Mouse (Mus musculus): ENCODE results near the gene Rbpjl. TPM values are rescaled to one million over a fixed set of nuclear protein-coding genes. Genes with fewer than 3 reads are reported as not detected.
A peak's percentile ranks its signal among the peaks of the same experiment; 100 is the strongest.

Gene Rbpjl
- polyA plus RNA-seq, 1 experiment from 2014 or later: 16.1 TPM

- H3K9me3 ChIP-seq: no peaks in the 10 kb centered on the region
- 71% methylated on average over 7 of the region's 7 CpGs for WGBS
- H3K9ac ChIP-seq: no peak overlapping the region
- H3K4me3 ChIP-seq (replicated peaks): no peak overlapping the region
- H3K4me2 ChIP-seq (replicated peaks): no peak overlapping the region
- ATAC-seq: no peak
- no peaks in the 10 kb centered on the region for H3K36me3 ChIP-seq
- H3K4me1 ChIP-seq (replicated peaks): peaks cover 30% of the 10 kb centered on the region
- 0 out of 2 replicates have a peak overlapping the region, but pooled peaks have one; percentile 51 for H3K27ac ChIP-seq
- no peaks in the 10 kb centered on the region for H3K27me3 ChIP-seq (replicated peaks)
Observed at GRCm38 (mm10) chr2:164453887-164454500, 51.1 kb downstream of the Rbpjl start.

DNA sequence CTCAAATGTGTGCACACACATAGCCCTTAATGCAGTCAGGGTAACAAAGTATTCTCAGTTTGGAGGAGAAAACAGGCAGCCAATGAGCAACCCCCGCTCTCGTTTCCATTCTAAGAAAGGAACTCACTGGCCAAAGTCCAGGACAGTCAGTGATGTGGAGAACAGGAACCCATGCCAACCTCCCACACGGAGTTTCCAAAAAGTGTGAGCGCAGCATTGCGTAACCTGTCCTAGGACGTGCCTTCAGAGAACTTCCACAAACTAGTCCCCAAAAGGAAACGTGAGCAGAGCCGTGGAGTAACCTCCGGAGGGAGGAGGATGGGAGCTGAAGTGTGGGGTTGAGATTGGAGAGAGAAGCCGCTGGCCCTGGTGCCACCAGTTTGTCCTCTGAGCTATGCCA, 51.9 kb downstream of the Rbpjl start:
- no peaks in the 10 kb centered on the region for H3K36me3 ChIP-seq
- no peak overlapping the region for H3K4me3 ChIP-seq (replicated peaks)
- H3K4me1 ChIP-seq (replicated peaks): peaks cover 30% of the 10 kb centered on the region
- H3K9me3 ChIP-seq: no peaks in the 10 kb centered on the region
- peak overlapping the region; percentile 0; the same call in 1 of the 2 replicates for H3K4me2 ChIP-seq (replicated peaks)
- WGBS: 58% methylated on average over 10 of the region's 10 CpGs
- no peak overlapping the region for H3K9ac ChIP-seq
- ATAC-seq: no peak
- H3K27me3 ChIP-seq (replicated peaks): no peaks in the 10 kb centered on the region
- 0 out of 2 replicates have a peak overlapping the region, but pooled peaks have one; percentile 51 for H3K27ac ChIP-seq

DNA sequence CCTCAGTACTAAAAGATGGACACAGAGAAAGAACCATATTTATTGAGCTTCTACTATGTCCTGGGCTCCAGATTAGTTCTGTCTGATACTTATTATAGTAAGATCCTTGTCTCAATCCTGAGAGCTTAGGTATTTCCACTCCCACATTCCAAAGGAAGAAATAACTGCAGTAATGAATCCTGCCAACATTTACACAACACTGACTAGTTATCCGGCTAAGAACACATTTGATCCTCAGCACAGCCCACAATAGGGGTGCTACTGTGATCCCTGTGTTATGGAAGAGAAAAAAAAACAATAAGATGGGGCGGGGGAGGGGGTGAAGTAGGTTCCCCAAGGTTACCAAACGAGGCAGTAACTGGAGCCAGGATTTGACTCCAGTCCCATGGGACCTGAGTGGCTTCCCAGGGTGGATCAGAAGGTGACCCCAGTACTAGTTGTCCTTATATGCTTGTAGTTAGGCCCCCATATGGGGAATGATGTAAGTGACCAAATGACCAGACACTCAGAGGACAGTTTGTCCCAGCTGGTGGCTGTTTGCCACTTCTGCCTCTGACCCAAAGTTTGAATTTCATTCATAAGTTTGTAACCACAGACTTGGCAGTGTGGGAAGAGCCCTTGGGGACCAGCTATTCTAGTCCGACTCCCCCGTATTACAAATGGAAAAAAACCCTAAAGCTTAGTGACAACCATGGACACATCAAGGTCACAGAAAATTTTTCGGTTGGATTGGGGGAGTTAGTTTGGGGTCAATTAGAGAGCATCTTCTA, 52.7 kb downstream of the Rbpjl start:
- ATAC-seq: no peak
- Histone ChIP-seq H3K9ac (no peak overlapping the region), H3K36me3 (no peaks in the 10 kb centered on the region), H3K4me3 (replicated peaks) (no peak overlapping the region), H3K4me2 (replicated peaks) (0 out of 2 replicates have a peak overlapping the region, but pooled peaks have one; percentile 0), H3K27ac (peak overlapping the region; percentile 54; the same call in 1 of the 2 replicates), H3K4me1 (replicated peaks) (peaks cover 30% of the 10 kb centered on the region), H3K27me3 (replicated peaks) (no peaks in the 10 kb centered on the region), H3K9me3 (no peaks in the 10 kb centered on the region)
- 65% methylated on average over 6 of the region's 6 CpGs for WGBS

- ATAC-seq: no peak
- WGBS: 71% methylated on average over 1 of the region's 1 CpGs
- Histone ChIP-seq H3K4me1 (replicated peaks) (peaks cover 30% of the 10 kb centered on the region), H3K27me3 (replicated peaks) (no peaks in the 10 kb centered on the region), H3K9ac (0 out of 2 replicates have a peak overlapping the region, but pooled peaks have one; percentile 29), H3K4me3 (replicated peaks) (no peak overlapping the region), H3K27ac (peak overlapping the region; percentile 54), H3K4me2 (replicated peaks) (peak overlapping the region; percentile 48), H3K36me3 (no peaks in the 10 kb centered on the region), H3K9me3 (no peaks in the 10 kb centered on the region)
Observed at GRCm38 (mm10) chr2:164456413-164456812, 53.5 kb downstream of the Rbpjl start.

- peak within 1 kb of the TSS; percentile 48 for H3K4me2 ChIP-seq (replicated peaks)
- WGBS: 1% methylated on average over 7 of the region's 7 CpGs
- H3K27me3 ChIP-seq (replicated peaks): no peaks in the 10 kb centered on the region
- no peaks in the 10 kb centered on the region for H3K9me3 ChIP-seq
- H3K36me3 ChIP-seq: no peaks in the 10 kb centered on the region
- H3K4me1 ChIP-seq (replicated peaks): peaks cover 31% of the 10 kb centered on the region
- peak within 1 kb of the TSS; percentile 7 for H3K4me3 ChIP-seq (replicated peaks)
- peak within 1 kb of the TSS; percentile 29; the same call in 1 of the 2 replicates for H3K9ac ChIP-seq
- H3K27ac ChIP-seq: peak within 1 kb of the TSS; percentile 77
- no peak for ATAC-seq
Observed at GRCm38 (mm10) chr2:164456864-164457300, 53.9 kb downstream of the Rbpjl start, which contains the start of gene Sys1. TSS of gene Sys1 (plus strand) at chr2:164456964.

DNA sequence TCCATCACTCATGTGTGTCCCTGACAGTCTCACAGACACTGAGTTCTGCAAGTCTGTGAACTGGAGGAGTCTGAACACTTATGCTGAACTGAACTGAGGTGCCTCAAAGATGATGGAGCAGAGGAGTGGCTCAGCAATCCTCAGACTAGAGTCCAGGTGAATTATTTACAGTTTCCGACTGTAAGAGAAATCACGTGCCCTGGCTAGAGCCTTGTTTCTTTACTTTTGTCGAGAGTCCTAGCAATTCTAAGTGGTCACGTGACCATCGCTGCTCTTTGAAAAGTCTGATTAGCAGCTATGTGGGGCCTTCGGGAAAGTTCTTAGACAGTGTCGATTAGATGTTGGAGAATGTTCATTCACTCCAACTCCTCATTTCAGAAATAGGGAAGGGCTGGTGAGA, 55.0 kb downstream of the Rbpjl start:
- no peak overlapping the region for H3K9ac ChIP-seq
- peak overlapping the region; percentile 77 for H3K27ac ChIP-seq
- no peaks in the 10 kb centered on the region for H3K27me3 ChIP-seq (replicated peaks)
- peak; percentile 69 for ATAC-seq
- H3K36me3 ChIP-seq: no peaks in the 10 kb centered on the region
- peak overlapping the region; percentile 39 for H3K4me2 ChIP-seq (replicated peaks)
- WGBS: 41% methylated on average over 7 of the region's 7 CpGs
- no peaks in the 10 kb centered on the region for H3K9me3 ChIP-seq
- no peak overlapping the region for H3K4me3 ChIP-seq (replicated peaks)
- H3K4me1 ChIP-seq (replicated peaks): peaks cover 27% of the 10 kb centered on the region

GRCm38 (mm10) chr2:164458535-164458934, 55.6 kb downstream of the Rbpjl start:
- no peaks in the 10 kb centered on the region for H3K27me3 ChIP-seq (replicated peaks)
- H3K4me2 ChIP-seq (replicated peaks): 0 out of 2 replicates have a peak overlapping the region, but pooled peaks have one; percentile 2
- H3K36me3 ChIP-seq: peaks cover 4% of the 10 kb centered on the region; the same call in 1 of the 2 replicates
- peak overlapping the region; percentile 42 for H3K27ac ChIP-seq
- H3K4me3 ChIP-seq (replicated peaks): no peak overlapping the region
- no peaks in the 10 kb centered on the region for H3K9me3 ChIP-seq
- 67% methylated on average over 8 of the region's 8 CpGs for WGBS
- no peak; the same call in 1 of the 2 replicates for ATAC-seq
- no peak overlapping the region for H3K9ac ChIP-seq
- H3K4me1 ChIP-seq (replicated peaks): peaks cover 27% of the 10 kb centered on the region

GRCm38 (mm10) chr2:164460745-164461551, 58.0 kb downstream of the Rbpjl start, which contains the start of gene Gm20458:
TSS of gene Gm20458 (plus strand) at chr2:164460967.
- H3K4me3 ChIP-seq (replicated peaks): peak within 1 kb of the TSS; percentile 88
- no peaks in the 10 kb centered on the region for H3K27me3 ChIP-seq (replicated peaks)
- H3K27ac ChIP-seq: peak within 1 kb of the TSS; percentile 59
- under 1% methylated on average over 79 of the region's 79 CpGs for WGBS
- no peaks in the 10 kb centered on the region for H3K9me3 ChIP-seq
- peak within 1 kb of the TSS; percentile 65 for H3K4me2 ChIP-seq (replicated peaks)
- peaks cover 9% of the 10 kb centered on the region for H3K36me3 ChIP-seq
- H3K9ac ChIP-seq: peak within 1 kb of the TSS; percentile 63
- ATAC-seq: peak; percentile 95
- H3K4me1 ChIP-seq (replicated peaks): peaks cover 13% of the 10 kb centered on the region

Other genes with a start within 250 kb of the Rbpjl start
- gene Kcns1, start 232.0 kb upstream of the Rbpjl start, polyA plus RNA-seq (2015; fragmentation: Nextera tagmentation; extraction: Ambion mirVana): 0.15 and 0.29 TPM in 2 replicates
- not detected in 2 replicates for gene Wfdc5, start 220.4 kb upstream of the Rbpjl start, polyA plus RNA-seq (2015; fragmentation: Nextera tagmentation; extraction: Ambion mirVana)
- gene Wfdc12, start 212.5 kb upstream of the Rbpjl start, polyA plus RNA-seq (2015; fragmentation: Nextera tagmentation; extraction: Ambion mirVana): not detected in 2 replicates
- not detected in 2 replicates for gene Wfdc15a, start 203.0 kb upstream of the Rbpjl start, polyA plus RNA-seq (2015; fragmentation: Nextera tagmentation; extraction: Ambion mirVana)
- 27.0 and 32.1 TPM in 2 replicates for gene Wfdc15b, start 181.5 kb upstream of the Rbpjl start, polyA plus RNA-seq (2015; fragmentation: Nextera tagmentation; extraction: Ambion mirVana)
- not detected in 2 replicates for gene Svs2, start 164.7 kb upstream of the Rbpjl start, polyA plus RNA-seq (2015; fragmentation: Nextera tagmentation; extraction: Ambion mirVana)
- gene Svs3b, start 146.5 kb upstream of the Rbpjl start, polyA plus RNA-seq (2015; fragmentation: Nextera tagmentation; extraction: Ambion mirVana): not detected in 2 replicates
- not detected in 2 replicates for gene Svs4, start 124.7 kb upstream of the Rbpjl start, polyA plus RNA-seq (2015; fragmentation: Nextera tagmentation; extraction: Ambion mirVana)
- gene Svs3a, start 113.9 kb upstream of the Rbpjl start, polyA plus RNA-seq (2015; fragmentation: Nextera tagmentation; extraction: Ambion mirVana): not detected in 2 replicates
- not detected in 2 replicates for gene Svs6, start 86.4 kb upstream of the Rbpjl start, polyA plus RNA-seq (2015; fragmentation: Nextera tagmentation; extraction: Ambion mirVana)
- gene Svs5, start 70.4 kb upstream of the Rbpjl start, polyA plus RNA-seq (2015; fragmentation: Nextera tagmentation; extraction: Ambion mirVana): not detected in 2 replicates
- gene Slpi, start 14.0 kb upstream of the Rbpjl start, polyA plus RNA-seq (2015; fragmentation: Nextera tagmentation; extraction: Ambion mirVana): 2.1 and 2.8 TPM in 2 replicates
- 9.3 and 11.0 TPM in 2 replicates for gene Matn4, start 2.0 kb downstream of the Rbpjl start, polyA plus RNA-seq (2015; fragmentation: Nextera tagmentation; extraction: Ambion mirVana)
- gene Sdc4, start 40.7 kb downstream of the Rbpjl start, polyA plus RNA-seq (2015; fragmentation: Nextera tagmentation; extraction: Ambion mirVana): 120 and 126 TPM in 2 replicates
- 51.1 and 61.9 TPM in 2 replicates for gene Sys1, start 53.8 kb downstream of the Rbpjl start, polyA plus RNA-seq (2015; fragmentation: Nextera tagmentation; extraction: Ambion mirVana)
- 9.4 and 18.5 TPM in 2 replicates for gene Gm20458, start 57.8 kb downstream of the Rbpjl start, polyA plus RNA-seq (2015; fragmentation: Nextera tagmentation; extraction: Ambion mirVana)
- not detected in 2 replicates for gene Trp53tg5, start 70.6 kb downstream of the Rbpjl start, polyA plus RNA-seq (2015; fragmentation: Nextera tagmentation; extraction: Ambion mirVana)
- gene Dbndd2, start 83.0 kb downstream of the Rbpjl start, polyA plus RNA-seq (2015; fragmentation: Nextera tagmentation; extraction: Ambion mirVana): 4.7 and 14.8 TPM in 2 replicates
- gene Pigt, start 94.4 kb downstream of the Rbpjl start, polyA plus RNA-seq (2015; fragmentation: Nextera tagmentation; extraction: Ambion mirVana): 62.7 and 65.7 TPM in 2 replicates
- gene Wfdc2, start 159.3 kb downstream of the Rbpjl start, polyA plus RNA-seq (2015; fragmentation: Nextera tagmentation; extraction: Ambion mirVana): 53.3 and 57.4 TPM in 2 replicates
- gene Spint3, start 170.3 kb downstream of the Rbpjl start, polyA plus RNA-seq (2015; fragmentation: Nextera tagmentation; extraction: Ambion mirVana): not detected in 2 replicates
- 0.85 and 1.7 TPM in 2 replicates for gene Wfdc6a, start 182.3 kb downstream of the Rbpjl start, polyA plus RNA-seq (2015; fragmentation: Nextera tagmentation; extraction: Ambion mirVana)
- gene Eppin, start 190.5 kb downstream of the Rbpjl start, polyA plus RNA-seq (2015; fragmentation: Nextera tagmentation; extraction: Ambion mirVana): not detected in 2 replicates
- not detected in 2 replicates for gene Wfdc6b, start 210.4 kb downstream of the Rbpjl start, polyA plus RNA-seq (2015; fragmentation: Nextera tagmentation; extraction: Ambion mirVana)
- gene Wfdc8, start 210.5 kb downstream of the Rbpjl start, polyA plus RNA-seq (2015; fragmentation: Nextera tagmentation; extraction: Ambion mirVana): not detected in 2 replicates
- gene Wfdc16, start 235.7 kb downstream of the Rbpjl start, polyA plus RNA-seq (2015; fragmentation: Nextera tagmentation; extraction: Ambion mirVana): not detected in 2 replicates

Measured in intestine, embryonic 15.5 days (tissue).